Mouse (Mus musculus) erythroblast, embryonic 14.5 days (primary cell): ENCODE results near the gene Rasa3.

ENCODE experiments used
- GATA1 ChIP-seq: IDR thresholded peaks from 2 replicates; pipeline ENCODE4 v1.6.1; 2012; ENCODE audit warnings: low read length, inconsistent platforms, mixed read lengths
- TAL1 ChIP-seq: IDR thresholded peaks from 3 replicates; pipeline ENCODE4 v1.6.1; 2012; ENCODE audit warnings: low read length, inconsistent platforms, mixed read lengths

GRCm38 (mm10) chr8:13577869-13578268, 99.5 kb downstream of the Rasa3 start:
- no peak for TF ChIP-seq GATA1
- TF ChIP-seq TAL1: no peak
